Mouse (Mus musculus) ES-Bruce4 (cell line): ENCODE results near the gene Gas7.

Experiments used
- CTCF ChIP-seq: IDR thresholded peaks from one replicate; pipeline ENCODE4 v1.8.1; 2011; ENCODE audit warnings: low read depth, low read length
- EP300 ChIP-seq: IDR thresholded peaks from 2 replicates; pipeline ENCODE4 v1.6.1; 2011; ENCODE audit warnings: low read depth, low read length; ENCODE audit not compliant: insufficient read depth

- TF ChIP-seq EP300 (no peak), CTCF (no peak)
These were observed 214.8 kb downstream of the Gas7 start for GRCm38 (mm10) chr11:67670031-67670430.
